Mouse (Mus musculus): ENCODE measurements around the gene Kdm1a.

The Kdm1a gene

DNA sequence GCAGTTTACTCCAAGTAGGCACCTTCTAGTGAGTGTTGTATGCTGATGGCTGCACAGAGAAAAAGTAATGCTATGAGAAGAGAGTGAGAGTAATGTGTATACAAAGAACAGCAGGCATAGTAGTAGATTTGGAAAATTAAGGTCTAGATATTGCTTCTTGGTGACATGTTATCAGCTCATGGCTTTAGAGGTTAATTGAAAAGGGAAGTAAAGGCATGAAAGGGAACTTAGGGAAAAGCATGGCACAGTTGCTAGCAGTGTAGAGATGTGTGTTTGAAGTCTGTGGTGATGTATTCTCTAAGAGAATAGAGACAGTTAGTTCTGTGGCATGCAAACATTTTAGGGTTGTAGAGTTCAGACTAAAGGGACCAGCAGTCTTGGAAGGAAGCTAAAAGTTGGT, 82.7 kb downstream of the Kdm1a start:
- no peak for DNase-seq

DNA sequence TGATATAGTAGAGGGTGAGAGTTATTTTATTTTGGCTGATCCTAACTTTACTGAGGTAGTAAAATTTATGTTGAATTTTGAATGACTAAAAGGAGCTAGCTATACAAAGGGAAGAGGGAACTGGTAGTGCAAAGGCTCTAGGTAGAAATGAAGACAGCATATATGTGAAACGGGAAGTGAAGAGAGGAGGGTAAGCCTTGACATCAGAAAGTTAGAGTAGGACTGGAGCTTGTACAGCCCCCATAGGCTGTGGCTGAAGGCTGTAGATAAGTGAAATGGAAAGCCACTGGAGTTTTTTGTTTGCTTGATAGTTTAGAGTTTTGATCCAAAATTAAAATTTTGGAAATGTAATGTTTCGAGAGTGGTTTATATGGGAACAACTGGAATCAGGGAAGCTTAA, 83.9 kb downstream of the Kdm1a start:
- DNase-seq = no peak

DNA sequence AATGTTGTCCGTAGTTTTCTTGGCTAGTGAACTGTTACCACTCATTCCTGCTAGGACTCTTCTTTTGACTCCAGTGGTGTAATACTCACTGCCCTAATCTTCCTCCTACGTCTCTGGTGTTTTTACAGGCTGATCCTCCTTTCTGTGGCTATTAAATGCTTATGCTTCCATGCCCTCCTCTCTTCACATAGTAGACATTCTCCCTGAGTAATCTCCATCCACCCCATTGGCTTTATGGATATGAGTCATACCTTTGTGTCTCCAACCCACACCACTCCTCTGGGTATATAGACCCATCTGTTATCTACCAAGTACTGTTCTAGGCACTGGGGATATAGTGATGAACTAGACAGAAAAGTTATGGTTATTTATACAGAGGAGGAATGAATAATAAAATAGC, 84.4 kb downstream of the Kdm1a start:
- DNase-seq = no peak

DNA sequence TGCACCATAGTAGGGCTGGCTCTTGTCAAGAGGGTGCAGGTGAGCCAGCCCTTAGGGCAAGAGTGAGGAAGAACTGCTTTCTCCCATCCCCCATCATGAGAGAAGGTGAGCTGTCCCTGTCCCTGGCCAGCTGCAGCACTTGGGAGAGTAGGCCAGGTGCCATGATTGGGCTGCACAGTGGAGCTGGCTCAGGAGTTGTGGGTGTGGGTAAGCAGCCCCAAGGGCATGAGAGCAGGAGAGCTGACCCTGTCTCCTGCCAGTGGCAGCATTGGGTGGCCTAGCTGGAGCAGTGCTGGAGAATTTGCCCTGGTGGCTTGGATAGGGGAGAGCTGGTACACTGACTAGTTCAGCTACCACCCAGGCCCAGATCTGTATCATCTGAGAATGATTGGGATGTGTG, 89.6 kb downstream of the Kdm1a start:
- no peak for DNase-seq

DNA sequence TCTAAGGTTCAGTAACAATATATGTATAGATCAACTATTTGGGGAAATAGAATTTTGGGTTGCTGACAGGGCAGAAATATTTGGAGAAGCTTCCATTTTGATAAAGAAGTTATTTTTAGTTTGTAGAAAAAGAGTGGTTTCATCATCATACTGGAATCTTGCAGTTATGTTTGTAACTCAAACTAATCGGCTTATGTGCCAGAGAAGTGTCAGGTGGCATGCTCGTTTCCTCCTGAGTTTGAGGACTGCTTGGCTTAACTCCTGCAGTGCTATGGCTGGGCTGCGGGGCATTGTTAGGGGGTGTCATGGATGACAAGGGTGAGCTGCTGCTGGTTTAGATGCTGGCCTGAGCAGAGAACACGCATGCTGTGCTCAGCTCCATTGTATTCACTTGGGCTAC, 90.8 kb downstream of the Kdm1a start:
- no peak for DNase-seq

DNA sequence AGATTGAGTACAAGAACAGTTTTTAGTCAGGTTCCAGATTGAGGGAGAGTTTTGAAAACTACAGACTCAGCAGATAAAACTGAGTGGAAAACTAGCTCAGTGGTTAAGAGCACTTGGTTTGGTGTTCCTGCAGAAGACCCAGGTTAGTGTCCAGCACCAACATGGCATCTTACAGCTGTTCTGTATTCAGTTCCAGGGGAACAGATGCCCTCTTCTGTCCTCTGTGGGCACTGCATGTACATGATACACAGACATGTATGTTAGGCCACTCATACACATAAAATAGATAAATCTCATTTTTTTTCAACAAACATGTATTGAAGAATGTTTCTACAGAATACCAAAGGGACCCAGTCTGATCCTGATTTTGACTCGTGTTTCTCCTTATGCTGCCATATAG, 92.7 kb downstream of the Kdm1a start:
- no peak for DNase-seq

DNA sequence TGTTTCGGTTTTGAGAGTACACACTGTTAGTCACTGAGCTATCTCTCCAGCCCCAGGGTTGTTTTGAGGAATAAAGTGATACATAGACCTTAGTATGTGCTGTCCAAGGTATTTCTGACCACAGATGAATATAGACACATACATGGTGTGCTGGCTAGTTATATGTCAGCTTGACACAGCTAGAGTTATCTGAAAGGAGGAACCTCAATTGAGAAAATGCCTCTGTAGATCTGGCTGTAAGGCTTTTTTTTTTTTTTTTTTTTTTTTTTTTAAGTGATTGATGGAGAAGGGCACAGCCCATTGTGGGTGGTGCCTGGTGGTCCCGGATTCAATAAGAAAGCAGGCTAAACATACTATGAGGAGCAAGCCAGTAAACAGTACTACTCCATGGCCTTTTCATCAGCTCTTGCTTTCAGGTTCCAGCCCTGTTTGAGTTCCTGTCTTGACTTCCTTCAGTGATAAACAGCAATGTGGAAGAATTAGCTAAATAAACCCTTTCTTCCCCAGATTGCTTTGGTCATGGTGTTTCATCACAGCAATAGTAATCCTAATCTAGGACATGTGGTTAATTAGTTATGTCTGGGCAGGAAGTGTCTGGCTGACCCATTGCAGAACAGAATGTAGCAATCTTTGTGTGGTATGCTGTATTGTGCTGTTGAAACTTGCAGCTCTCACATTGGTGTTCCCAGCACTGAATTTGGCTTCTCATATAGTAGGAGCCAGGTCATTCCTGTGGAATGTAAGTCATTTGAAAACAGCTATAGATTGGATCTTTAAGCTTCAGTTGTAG, 96.9 kb downstream of the Kdm1a start:
- no peak for DNase-seq
